Mouse (Mus musculus): Measurements from ENCODE around the gene Oas1a. TPM values are rescaled to one million over a fixed set of nuclear protein-coding genes. Genes with fewer than 3 reads are reported as not detected.
"Not testable (repeated sequence)": the region's sequence is repeated elsewhere in the genome, so short reads cannot be mapped to it uniquely, and the experiment has no call there.

Oas1a gene
- polyA plus RNA-seq, 1 experiment from 2014 or later: 2.7 TPM

DNA sequence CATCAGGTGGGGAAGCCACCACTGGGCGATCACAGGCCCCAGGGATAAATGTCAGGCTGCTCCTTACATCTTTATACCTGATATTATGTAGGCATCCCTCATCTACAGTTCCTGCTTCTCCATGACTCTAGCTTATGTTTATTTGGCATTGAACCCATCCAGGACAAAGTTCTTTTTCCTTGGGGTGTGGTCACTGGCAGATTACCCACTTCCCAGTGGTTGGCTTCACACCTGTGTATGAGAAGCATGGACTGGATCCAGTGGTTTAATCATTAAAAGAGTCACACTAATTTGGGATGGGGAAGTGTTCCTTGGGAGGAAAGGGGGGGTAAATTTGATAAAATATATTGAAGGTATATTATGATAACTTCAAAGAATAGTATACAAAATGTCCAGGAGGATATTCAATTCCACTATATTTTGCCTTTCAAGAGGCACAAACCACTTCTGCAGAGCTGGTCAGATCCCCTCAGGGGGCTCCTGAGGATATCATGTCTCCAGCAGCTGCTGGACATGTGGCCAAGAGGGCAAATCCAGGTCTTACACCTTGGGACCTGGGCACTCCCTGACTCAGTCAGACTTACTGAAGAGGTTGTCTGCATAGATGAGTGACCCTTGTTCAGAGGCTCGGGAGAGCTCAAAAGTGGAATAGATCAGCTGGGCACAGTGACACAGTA is 15.6 kb downstream of the Oas1a start:
- not testable (repeated sequence) for H3K4me1 ChIP-seq; H3K9ac ChIP-seq; ATAC-seq (ENCODE audit: insufficient number of reproducible peaks, low FRiP score, low TSS enrichment, low read depth); H3K27ac ChIP-seq (replicated peaks); H3K4me2 ChIP-seq (replicated peaks); H3K27me3 ChIP-seq; H3K4me3 ChIP-seq (replicated peaks); H3K9me3 ChIP-seq (replicated peaks); H3K36me3 ChIP-seq
- WGBS: 62% methylated on average over 2 of the region's 2 CpGs

DNA sequence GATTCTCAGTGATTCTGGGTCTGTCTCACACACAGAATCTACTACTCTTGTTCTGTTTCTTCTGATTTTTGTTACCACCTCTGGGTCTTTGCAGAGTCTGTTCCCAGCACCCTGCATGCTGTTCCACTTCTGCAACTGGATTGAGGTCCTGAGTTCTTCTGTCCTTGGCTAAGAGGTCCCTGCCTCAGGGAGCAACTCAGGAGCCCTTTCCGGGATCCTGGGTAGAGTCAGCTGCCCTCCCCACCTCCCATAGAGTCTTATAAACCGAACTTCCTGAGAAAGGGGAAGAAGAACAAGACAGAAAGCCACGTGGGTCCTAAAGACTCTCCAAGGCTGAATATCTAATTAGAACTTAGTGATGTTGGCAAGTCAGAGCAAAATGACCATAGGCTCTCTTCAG is 16.3 kb downstream of the Oas1a start:
- Histone ChIP-seq H3K9me3 (replicated peaks) (no peaks in the 10 kb centered on the region), H3K4me1 (no peaks in the 10 kb centered on the region), H3K9ac (no peak overlapping the region), H3K4me2 (replicated peaks) (no peak overlapping the region), H3K27ac (replicated peaks) (no peak overlapping the region), H3K4me3 (replicated peaks) (no peak overlapping the region), H3K27me3 (no peaks in the 10 kb centered on the region), H3K36me3 (no peaks in the 10 kb centered on the region)
- WGBS: 49% methylated on average over 3 of the region's 3 CpGs
- ATAC-seq (ENCODE audit: insufficient number of reproducible peaks, low FRiP score, low TSS enrichment, low read depth): no peak

DNA sequence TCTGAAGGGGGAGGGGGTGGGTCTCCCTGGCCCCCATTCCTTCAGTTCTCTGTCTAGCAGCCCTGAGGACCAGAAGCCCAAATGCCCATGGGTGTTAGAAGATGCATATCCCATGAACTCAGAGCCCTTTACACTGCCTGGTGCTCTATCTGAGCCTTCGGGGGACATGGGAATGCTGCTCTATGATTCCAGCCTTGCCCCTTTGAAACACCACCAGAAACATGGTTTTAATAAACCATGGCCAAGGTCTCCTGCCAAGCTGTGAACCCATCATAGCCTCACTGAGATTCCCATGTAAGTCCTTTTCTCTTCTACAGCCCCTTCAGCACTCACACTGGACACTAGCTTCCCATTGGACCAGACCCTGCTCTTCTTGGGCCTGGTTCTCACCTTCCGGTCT is 17.3 kb downstream of the Oas1a start:
- ATAC-seq (ENCODE audit: insufficient number of reproducible peaks, low FRiP score, low TSS enrichment, low read depth): no peak
- WGBS: 71% methylated on average over 2 of the region's 2 CpGs
- Histone ChIP-seq H3K9ac (no peak overlapping the region), H3K4me2 (replicated peaks) (no peak overlapping the region), H3K4me3 (replicated peaks) (no peak overlapping the region), H3K27ac (replicated peaks) (no peak overlapping the region), H3K9me3 (replicated peaks) (no peaks in the 10 kb centered on the region), H3K4me1 (no peaks in the 10 kb centered on the region), H3K27me3 (no peaks in the 10 kb centered on the region), H3K36me3 (no peaks in the 10 kb centered on the region)

DNA sequence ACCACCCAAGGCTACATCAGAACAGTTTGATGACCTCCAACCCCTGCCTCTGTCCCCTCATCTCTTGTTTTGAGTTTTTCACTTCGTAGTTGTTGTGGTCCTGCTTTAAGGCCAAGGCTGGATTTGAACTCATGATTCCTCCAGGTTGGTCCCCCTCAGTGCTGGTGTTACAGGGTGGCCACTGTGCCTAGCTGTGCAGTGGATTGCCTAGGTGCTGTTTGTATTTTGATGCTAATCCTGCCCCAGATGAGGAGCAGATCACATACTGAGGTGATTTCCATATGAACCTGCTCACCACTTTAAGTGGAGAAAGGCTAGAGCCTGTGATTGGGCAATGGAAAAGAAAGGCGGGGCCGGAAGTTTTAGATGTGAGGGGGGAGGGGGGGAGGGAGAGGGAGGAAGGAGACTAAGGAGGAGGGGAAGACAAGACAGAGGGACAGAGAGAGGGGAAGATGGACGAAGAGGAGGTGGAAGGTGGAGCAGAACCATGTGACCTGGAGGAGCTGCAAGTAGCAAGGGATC is 19.0 kb downstream of the Oas1a start:
- not testable (repeated sequence) for H3K27ac ChIP-seq (replicated peaks); H3K27me3 ChIP-seq

DNA sequence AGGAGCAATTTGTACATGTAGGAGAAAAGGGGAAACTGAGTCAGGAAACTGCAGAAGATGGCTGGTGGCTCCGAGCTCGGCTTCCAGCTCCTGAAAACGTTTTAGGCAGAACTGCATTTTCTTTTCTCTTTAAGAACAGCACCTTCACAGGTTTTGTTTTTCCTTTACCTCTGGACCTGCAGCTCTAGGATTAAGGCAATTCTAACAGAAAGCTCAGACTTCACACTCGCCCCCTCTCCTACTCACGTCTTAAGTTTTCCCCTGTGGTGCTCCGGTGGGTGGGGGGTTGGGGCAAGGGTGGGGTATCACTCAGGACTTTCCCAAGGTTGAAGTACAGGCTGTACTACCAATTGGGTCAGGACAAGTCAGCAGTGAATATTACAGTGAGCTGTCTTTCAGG is 19.5 kb downstream of the Oas1a start:
- 49% methylated on average over 6 of the region's 6 CpGs for WGBS

More for the DNA sequence above, 19.0 kb downstream of the Oas1a start:
- H3K4me2 ChIP-seq (replicated peaks); ATAC-seq (ENCODE audit: insufficient number of reproducible peaks, low FRiP score, low TSS enrichment, low read depth); H3K4me3 ChIP-seq (replicated peaks); H3K4me1 ChIP-seq; H3K9me3 ChIP-seq (replicated peaks); H3K36me3 ChIP-seq; H3K9ac ChIP-seq: not testable (repeated sequence)
- 42% methylated on average over 4 of the region's 4 CpGs for WGBS

DNA sequence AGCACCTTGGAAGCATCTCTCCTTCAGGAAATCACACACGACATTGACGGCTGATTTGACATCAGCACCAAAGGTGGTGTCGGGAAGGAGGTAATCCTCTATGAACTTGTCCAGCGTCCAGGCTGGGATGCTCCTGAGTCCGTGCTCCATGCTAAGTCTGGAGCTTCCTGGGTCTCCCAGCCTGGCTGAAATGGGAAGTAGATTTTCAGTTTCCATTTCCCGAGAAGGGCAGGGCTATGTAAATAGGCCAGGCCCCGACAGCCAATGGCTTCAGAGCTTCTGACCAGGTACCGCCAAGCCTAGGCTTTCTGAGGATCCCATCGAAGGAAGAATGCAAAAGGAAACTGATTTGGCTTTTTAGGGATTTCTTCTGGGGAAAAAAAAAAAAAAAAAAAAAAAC is 19.9 kb downstream of the Oas1a start, which contains the start of gene Oas1g:
Gene Oas1g, minus strand, starts transcription at position 201 of the 400 bp plus-strand sequence.
- H3K27ac ChIP-seq (replicated peaks); H3K9ac ChIP-seq; H3K36me3 ChIP-seq; H3K4me2 ChIP-seq (replicated peaks); H3K4me1 ChIP-seq; H3K9me3 ChIP-seq (replicated peaks); H3K4me3 ChIP-seq (replicated peaks); ATAC-seq (ENCODE audit: insufficient number of reproducible peaks, low FRiP score, low TSS enrichment, low read depth); H3K27me3 ChIP-seq: not testable (repeated sequence)
- 17% methylated on average over 6 of the region's 9 CpGs for WGBS

More for the DNA sequence above, 19.5 kb downstream of the Oas1a start:
- no peaks in the 10 kb centered on the region for H3K36me3 ChIP-seq
- H3K27me3 ChIP-seq: no peaks in the 10 kb centered on the region
- no peak overlapping the region for H3K9ac ChIP-seq
- no peak for ATAC-seq (ENCODE audit: insufficient number of reproducible peaks, low FRiP score, low TSS enrichment, low read depth)
- H3K4me3 ChIP-seq (replicated peaks): no peak overlapping the region
- H3K4me1 ChIP-seq: no peaks in the 10 kb centered on the region
- H3K27ac ChIP-seq (replicated peaks): no peak overlapping the region
- H3K9me3 ChIP-seq (replicated peaks): no peaks in the 10 kb centered on the region
- no peak overlapping the region for H3K4me2 ChIP-seq (replicated peaks)

DNA sequence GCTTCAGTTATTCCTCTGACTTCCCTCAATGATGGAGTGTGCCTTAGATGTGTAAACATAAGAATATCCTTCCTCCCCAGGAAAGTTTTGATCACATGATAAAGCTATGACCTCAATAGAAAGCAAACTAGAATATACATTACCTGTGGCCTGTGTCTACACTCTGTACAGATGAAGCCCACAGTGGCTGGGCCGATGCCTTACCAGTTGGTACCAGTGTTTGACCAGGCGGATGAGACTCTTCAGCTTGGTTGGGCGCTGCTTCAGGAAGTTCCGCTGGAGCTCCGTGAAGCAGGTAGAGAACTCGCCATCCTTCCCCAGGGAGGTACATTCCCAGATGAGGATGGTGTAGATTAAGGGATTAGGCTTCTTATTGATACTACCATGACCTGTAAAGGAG is 25.6 kb downstream of the Oas1a start:
- not testable (repeated sequence) for H3K4me3 ChIP-seq (replicated peaks); H3K27me3 ChIP-seq; H3K4me2 ChIP-seq (replicated peaks); H3K27ac ChIP-seq (replicated peaks); ATAC-seq (ENCODE audit: insufficient number of reproducible peaks, low FRiP score, low TSS enrichment, low read depth); H3K9me3 ChIP-seq (replicated peaks); H3K9ac ChIP-seq; H3K36me3 ChIP-seq; H3K4me1 ChIP-seq
- WGBS: 91% methylated on average over 6 of the region's 6 CpGs

DNA sequence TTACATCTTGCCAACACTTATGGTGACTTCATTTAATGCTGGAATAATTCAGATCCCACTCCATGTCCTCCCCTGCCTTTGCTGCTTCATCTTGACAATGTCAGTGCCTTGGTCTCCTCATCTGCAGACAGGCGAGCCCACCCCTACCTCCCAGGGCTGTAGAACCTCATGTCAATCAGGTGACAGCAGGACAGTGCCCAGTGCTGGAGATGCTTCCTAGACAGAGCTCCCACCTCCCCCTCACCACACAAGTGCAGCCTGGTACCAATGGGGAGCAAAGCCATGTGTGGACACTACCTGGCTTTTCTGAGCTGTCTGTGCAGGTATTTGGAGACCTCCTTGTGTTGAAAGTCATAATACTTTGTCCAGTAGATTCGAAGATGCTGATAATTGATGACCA is 28.5 kb downstream of the Oas1a start:
- 57% methylated on average over 2 of the region's 2 CpGs for WGBS
- not testable (repeated sequence) for H3K4me2 ChIP-seq (replicated peaks); H3K4me3 ChIP-seq (replicated peaks); H3K27me3 ChIP-seq; H3K4me1 ChIP-seq; ATAC-seq (ENCODE audit: insufficient number of reproducible peaks, low FRiP score, low TSS enrichment, low read depth); H3K9me3 ChIP-seq (replicated peaks); H3K36me3 ChIP-seq; H3K27ac ChIP-seq (replicated peaks); H3K9ac ChIP-seq

DNA sequence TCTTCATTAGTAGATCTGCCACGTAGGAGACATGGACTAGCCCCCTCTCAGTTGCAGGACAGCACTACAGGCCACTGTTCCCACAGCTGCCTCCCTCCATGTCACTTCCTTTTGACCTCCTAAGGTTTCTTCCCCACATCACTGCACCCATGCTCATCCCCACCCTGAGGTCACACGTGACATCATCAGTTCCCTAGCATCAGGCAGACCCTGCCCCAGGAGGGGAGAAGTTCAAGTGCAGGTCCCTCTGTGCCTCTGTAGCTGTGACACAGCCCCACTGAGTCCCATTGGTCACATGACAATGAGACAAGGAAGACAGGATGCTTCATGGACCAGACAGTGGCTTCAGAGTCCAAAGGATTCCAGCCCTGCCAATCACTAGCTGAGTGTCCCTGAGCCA is 29.9 kb downstream of the Oas1a start:
- not testable (repeated sequence) for H3K36me3 ChIP-seq; H3K4me3 ChIP-seq (replicated peaks); H3K4me1 ChIP-seq; H3K4me2 ChIP-seq (replicated peaks); H3K27ac ChIP-seq (replicated peaks); H3K27me3 ChIP-seq; H3K9me3 ChIP-seq (replicated peaks); H3K9ac ChIP-seq; ATAC-seq (ENCODE audit: insufficient number of reproducible peaks, low FRiP score, low TSS enrichment, low read depth)
- 70% methylated on average over 2 of the region's 2 CpGs for WGBS

DNA sequence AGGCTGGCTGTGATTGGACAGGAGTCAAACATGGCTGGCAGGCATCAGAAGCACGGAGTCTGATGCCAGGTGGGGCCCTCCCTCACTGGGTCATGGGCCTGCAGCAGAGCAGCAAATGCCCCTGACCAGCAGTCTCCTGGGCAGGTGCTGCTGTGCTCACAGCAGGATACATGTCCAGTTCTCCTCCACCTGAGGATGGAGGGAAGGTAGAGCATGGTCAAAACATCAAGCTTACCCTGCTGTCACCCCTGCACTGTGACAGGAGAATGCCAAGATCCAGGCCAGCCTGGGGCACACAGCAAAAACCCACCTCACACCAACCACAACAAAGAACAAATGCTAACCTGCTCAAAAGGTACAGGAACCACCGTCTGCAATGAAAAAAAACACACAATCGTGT is 30.5 kb downstream of the Oas1a start:
- H3K27ac ChIP-seq (replicated peaks); H3K4me1 ChIP-seq; H3K9me3 ChIP-seq (replicated peaks); H3K9ac ChIP-seq; H3K4me3 ChIP-seq (replicated peaks); H3K36me3 ChIP-seq; ATAC-seq (ENCODE audit: insufficient number of reproducible peaks, low FRiP score, low TSS enrichment, low read depth); H3K27me3 ChIP-seq; H3K4me2 ChIP-seq (replicated peaks): not testable (repeated sequence)
- 63% methylated on average over 2 of the region's 3 CpGs for WGBS

DNA sequence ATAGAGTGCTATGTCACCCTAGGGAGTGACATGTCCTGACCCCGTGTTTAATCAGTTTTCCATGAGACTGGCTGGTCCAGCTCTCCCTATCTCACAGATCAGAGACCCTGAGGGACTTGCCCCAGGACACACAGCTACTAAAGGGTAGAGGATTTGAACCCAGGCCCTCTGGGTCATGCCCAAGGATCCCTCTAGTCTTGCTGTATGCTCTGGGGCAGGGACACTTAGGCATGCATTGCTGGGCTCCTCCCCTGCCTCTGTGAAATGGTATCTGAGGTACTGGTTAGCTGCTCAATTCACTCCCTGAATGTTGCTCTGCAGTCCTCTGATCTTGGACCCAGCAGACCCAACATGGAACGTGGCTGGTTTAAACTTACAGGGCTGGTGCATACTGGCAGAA is 35.9 kb downstream of the Oas1a start:
- Histone ChIP-seq H3K36me3 (no peaks in the 10 kb centered on the region), H3K27me3 (no peaks in the 10 kb centered on the region; the same call in 1 of the 2 replicates), H3K9ac (no peak overlapping the region), H3K9me3 (replicated peaks) (no peaks in the 10 kb centered on the region), H3K27ac (replicated peaks) (no peak overlapping the region), H3K4me2 (replicated peaks) (no peak overlapping the region), H3K4me3 (replicated peaks) (no peak overlapping the region), H3K4me1 (no peaks in the 10 kb centered on the region)
- 52% methylated on average over 2 of the region's 2 CpGs for WGBS
- ATAC-seq (ENCODE audit: insufficient number of reproducible peaks, low FRiP score, low TSS enrichment, low read depth): no peak

DNA sequence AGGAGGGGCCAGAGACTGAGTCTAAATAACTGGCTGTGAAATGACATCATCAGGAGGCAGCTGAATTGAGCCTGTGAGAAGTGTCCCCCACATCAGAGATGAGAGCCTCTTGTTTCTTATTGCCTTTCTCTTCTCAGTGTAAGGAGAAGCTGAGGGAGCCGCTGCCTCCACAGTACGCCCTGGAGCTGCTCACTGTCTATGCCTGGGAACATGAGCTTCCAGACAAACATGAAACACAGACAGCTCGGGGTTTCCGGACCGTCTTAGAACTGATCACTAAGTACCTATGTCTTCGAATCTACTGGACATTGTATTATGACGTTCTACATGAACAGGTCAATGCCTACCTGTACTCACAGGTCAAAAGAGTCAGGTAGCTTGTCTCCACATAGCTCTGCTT is 36.5 kb downstream of the Oas1a start:
- H3K4me2 ChIP-seq (replicated peaks): no peak overlapping the region
- no peak for ATAC-seq (ENCODE audit: insufficient number of reproducible peaks, low FRiP score, low TSS enrichment, low read depth)
- no peaks in the 10 kb centered on the region for H3K9me3 ChIP-seq (replicated peaks)
- H3K9ac ChIP-seq: no peak overlapping the region
- H3K27me3 ChIP-seq: no peaks in the 10 kb centered on the region; the same call in 1 of the 2 replicates
- H3K27ac ChIP-seq (replicated peaks): no peak overlapping the region
- no peak overlapping the region for H3K4me3 ChIP-seq (replicated peaks)
- no peaks in the 10 kb centered on the region for H3K36me3 ChIP-seq
- 64% methylated on average over 7 of the region's 7 CpGs for WGBS
- no peaks in the 10 kb centered on the region for H3K4me1 ChIP-seq

Measured in embryonic facial prominence, embryonic 15.5 days (tissue).